ENCODE assay signal across 10 mouse cellular contexts in the genomic region with DNA sequence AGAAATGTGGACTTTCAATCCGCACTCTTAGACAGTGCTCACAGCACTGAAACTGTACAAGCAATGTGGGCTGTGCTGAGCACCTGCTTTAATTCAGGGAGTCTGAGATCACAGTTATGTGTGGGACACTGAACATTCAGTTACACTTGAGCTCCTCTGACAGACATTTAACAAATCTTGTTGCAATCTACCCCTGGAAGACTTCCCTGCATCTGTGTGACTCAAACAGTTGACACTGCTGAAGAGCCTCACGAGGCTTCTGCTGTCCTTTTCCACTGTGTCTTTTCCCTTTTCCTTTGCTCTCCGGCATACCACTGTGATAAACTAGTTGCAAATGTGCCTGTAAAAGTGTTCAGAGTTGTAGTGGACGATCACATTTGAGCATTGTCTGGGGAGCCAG.
"Had no signal": no experiment of that assay in that cellular context is flagged by ENCODE, and none has a peak within 500 bp of the region (broad histone marks: within the 10 kb centered on the region; RNA-seq: fewer than 3 reads in every experiment).

No protein-coding gene starts in this region.

- DNase-seq: kidney, postnatal 10 days; kidney, postnatal 36 days; layer of hippocampus, postnatal 36 days; liver, embryonic 13.5 days; lung, adult 2 months; lung, postnatal 14 days; lung, postnatal 4 days; midbrain, embryonic 14.5 days; thymus, adult 18-20 months; thymus, postnatal 36 days had no signal
